Mouse (Mus musculus) adrenal gland, postnatal 25 days (tissue): ENCODE measurements around the gene Strbp. TPM values are rescaled to one million over a fixed set of nuclear protein-coding genes. Genes with fewer than 3 reads are reported as not detected.
"Not testable (repeated sequence)": the region's sequence is repeated elsewhere in the genome, so short reads cannot be mapped to it uniquely, and the experiment has no call there.

Experiments
- DNase-seq: peaks from one replicate; pipeline ENCODE4 v3.0.0; 2021; ENCODE audit warnings: mixed read lengths
- total RNA-seq: library from RNA; stranded (reverse); gene quantifications from 2 replicates; pipeline ENCODE4 v1.2.3, GENCODE M21; 2021

The Strbp gene
- total RNA-seq, 1 experiment from 2014 or later, result 91.4 TPM

DNA sequence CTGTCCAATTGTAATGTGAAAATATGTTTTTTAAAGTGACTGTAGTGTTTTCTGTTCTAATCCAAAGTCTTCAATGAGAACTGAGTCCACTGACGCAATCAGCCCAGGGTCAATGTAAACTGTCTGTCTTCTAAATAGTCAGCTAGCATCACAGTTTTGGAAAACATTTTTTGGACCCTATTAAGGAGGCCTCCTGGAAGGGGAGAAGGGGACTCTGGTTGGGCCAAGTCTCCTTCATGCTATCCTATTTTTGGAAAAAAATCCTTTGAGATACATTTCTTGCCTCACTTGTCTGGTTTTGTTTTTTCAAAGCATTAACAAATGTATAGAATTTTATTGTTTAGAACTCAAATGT, 184.4 kb downstream of the Strbp start:
- DNase-seq, result no peak

GRCm38 (mm10) chr2:37518561-37519285, 184.9 kb downstream of the Strbp start:
- DNase-seq, result no peak

DNA sequence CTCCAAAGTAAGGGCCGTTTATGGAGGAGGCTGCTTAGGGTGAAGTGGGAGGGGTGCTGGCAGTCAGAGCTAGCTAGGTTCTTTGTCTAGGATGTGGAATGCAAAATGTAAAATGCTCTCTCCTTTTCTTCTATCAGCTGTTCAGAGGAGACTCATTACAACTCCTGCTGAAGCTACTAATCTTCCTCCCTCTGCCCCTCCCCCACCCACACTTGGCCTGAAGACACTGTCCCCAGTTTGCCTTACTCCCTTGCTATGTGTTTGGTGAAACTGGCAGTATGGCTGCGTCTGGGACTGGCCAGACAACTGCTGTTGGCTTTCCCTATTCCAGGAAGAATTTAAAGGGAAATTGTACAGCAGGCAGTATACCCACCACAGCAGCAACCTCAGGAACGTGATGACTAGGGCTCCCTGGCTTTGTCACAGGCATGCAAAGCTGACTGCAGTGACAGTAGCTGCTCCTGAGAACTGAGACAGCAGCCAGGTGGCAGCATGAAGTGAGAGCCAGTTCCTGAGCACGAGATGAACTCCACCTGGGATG, 186.7 kb downstream of the Strbp start:
- DNase-seq, result peak; percentile 2

DNA sequence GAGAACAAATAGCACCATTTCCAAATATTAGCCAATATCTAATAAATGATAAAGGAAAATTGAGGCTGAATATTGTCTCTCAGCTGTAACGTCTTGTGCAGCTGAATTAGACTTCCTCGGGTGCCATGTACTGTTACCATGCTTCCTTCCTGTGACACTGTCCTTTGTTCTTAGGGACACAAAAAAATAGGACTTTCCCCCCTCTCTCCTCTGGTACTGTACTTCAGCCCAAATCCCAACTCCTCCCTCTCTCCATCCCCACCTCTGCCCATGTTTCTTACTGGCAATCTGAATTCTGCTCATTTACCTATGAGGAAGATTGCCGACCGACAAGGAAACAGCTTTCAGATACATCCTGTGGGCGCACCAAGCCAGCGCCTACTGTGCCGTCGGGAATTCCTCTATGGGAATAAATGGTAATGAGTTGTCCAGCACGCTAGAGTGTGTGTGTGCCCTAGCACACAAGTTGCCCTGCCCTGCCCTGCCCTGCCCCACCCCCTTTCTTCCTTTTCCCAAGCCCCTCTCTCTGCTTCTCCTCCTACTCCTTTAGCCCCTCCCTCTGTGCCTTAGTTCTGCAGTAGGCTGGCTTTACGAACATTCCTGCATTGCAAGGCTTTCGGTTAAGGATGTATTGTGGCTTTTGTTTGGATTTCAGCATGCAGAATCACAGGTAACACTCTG, 187.5 kb downstream of the Strbp start, which contains the start of gene Gpr21:
Gene Gpr21, plus strand, starts transcription at position 303 of the 681 bp plus-strand sequence.
- no peak for DNase-seq

DNA sequence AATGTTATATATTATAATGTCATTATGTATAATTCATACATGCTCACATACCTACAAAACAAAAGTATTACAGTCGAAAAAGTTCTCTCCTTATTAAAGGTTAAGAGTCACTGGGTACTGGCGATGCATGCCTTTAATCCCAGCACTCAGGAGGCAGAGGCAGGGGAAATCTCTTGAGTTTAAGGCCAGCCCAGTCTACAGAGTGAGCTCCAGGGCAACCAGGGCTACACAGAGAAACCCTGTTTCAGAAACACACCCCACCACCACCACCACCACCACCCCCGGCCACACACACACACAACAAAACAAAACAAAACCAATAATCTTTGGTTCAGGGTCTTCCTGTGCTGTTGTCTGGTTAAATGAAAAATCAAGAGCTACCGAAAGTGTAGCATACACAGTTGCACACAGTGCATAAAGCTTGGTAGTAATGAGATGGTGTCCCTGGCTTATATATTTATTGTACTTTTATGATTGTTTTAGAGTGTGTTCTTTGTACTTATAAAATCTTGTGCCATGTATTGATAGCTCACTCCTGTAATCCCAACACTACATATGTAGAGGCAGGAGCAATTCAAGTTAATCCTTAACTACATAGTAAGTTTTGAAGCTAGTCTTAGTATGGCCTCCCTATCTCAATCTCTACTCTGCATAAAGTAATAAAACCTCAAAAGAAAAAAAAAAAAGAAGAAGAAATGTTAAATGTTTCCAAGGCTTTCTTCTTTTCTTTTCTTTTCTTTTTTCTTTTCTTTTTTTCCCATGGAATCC, 192.3 kb downstream of the Strbp start:
- no peak for DNase-seq

GRCm38 (mm10) chr2:37505856-37506255, 197.8 kb downstream of the Strbp start:
- not testable (repeated sequence) for DNase-seq

DNA sequence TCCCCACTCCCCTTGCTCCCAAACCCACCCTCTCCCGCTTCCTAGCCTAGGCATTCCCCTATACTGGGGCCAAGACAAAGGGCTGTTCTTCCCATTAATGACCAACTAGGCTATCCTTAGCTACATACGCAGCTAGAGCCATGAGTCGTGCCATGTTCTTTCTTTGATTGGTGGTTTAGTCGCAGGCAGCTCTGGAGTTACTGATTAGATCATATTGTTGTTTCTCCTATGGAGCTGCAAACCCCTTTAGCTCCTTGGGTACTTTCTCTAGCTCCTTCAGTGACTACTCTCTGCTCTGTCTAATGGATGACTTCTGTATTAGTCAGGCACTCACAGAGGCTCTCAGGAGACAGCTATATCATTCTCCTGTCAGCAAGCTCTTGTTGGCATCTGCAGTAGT, 206.3 kb downstream of the Strbp start:
- DNase-seq, result no peak

- no peak for DNase-seq
Measured at GRCm38 (mm10) chr2:37488956-37489355, 214.7 kb downstream of the Strbp start.

- no peak for DNase-seq
Measured at GRCm38 (mm10) chr2:37486408-37486807, 217.3 kb downstream of the Strbp start.

DNA sequence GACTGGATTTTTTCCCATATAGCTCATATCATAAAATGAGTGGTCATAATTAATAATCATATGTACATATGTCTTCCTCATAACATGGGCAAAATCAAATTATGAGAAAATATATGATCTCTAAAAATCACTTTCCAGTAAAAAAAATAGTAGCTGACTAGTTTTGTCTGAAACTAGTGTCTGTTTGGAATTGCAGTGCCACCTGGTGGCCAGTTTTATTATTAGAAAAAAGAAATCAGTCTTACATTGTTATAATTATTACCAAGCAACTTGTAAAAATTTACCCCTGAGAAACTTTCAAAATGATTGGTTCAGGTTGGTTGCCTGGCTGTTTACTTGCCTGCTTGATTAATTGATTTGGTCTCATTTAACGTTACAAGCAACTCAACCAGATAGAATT, 218.3 kb downstream of the Strbp start:
- peak; percentile 9 for DNase-seq

DNA sequence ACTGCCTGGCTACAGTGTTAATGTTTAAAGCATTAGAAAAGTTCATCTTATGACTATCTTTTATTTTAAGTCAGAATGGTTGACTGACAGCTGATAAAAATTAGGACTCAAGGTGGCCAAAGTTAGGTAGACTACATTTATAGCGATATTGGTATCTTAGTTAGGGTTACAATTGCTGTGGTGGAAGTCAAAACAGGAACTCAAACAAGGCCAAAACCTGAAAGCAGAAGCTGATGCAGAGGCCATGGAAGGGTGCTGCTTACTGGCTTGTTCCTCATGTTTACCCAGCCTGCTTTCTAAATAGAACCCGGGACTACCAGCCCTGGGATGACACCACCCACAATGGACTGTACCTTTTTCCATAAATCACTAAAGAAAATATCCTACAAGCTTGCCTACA, 219.5 kb downstream of the Strbp start:
- no peak for DNase-seq

DNA sequence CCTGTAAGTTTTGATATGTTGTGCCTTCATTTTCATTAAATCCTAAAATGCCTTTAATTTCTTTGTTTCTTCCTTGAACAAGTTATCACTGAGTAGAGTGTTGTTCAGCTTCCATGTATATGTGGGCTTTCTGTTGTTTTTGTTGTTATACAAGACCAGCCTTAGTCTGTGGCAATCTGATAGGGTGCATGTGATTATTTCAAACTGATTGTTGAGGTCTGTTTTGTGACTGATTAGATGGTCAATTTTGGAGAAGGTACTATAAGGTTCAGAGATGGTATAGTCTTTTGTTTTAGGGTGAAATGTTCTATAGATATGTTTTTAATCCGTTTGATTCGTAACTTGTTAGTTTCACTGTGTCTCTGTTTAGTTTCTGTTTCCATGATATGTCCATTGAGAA, 223.6 kb downstream of the Strbp start:
- no peak for DNase-seq

DNA sequence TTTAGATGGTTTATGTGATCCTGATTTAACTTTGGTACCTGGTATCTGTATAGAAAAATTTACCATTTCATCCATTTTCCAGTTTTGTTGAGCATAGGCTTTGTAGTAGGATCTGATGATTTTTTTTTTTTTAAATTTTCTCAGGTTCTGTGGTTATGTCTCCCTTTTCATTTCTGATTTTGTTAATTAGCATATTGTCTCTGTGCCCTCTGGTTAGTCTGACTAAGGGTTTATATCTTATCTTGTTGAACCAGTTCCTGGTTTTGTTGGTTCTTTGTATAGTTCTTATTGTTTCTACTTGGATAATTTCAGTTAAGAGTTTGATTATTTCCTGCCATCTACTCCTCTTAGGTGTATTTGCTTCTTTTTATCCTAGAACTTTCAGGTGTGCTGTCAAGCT, 224.1 kb downstream of the Strbp start:
- DNase-seq, result no peak

GRCm38 (mm10) chr2:37466266-37466665, 237.4 kb downstream of the Strbp start:
- DNase-seq, result no peak

DNA sequence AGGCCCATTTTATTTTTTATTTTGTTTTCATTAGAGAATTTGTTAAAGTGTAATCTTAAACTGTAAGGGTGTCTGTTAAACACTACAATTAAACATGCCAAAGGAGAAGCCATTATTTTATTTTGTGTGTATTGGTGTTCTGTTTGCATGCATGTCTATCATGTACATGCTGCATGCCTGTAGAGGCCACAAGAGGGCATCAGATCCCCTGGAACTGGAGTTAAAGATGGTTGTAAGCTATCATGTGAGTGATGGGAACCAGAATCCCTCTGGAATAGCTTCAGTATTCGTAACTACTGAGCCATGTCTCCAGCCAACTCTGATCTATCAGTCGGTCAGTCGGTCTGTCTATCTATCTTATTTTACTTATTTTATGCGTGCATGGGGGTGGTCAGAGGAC, 243.0 kb downstream of the Strbp start:
- no peak for DNase-seq

- DNase-seq, result no peak
Measured at GRCm38 (mm10) chr2:37452376-37452760, 251.3 kb downstream of the Strbp start.

- peak; percentile 97 for DNase-seq
Measured at GRCm38 (mm10) chr2:37451667-37452375, 251.8 kb downstream of the Strbp start.

- DNase-seq, result peak; percentile 96
Measured at GRCm38 (mm10) chr2:37442611-37443591, 260.8 kb downstream of the Strbp start, which contains the start of the genes Zbtb26, Zbtb6 and Rabgap1. TSS of gene Zbtb26 (minus strand) at chr2:37443135. TSS of gene Zbtb6 (minus strand) at chr2:37443171. TSS of gene Rabgap1 (plus strand) at chr2:37443279.
